Mouse (Mus musculus) left cerebral cortex, adult 8-10 months (tissue): ENCODE results near the gene Jmjd1c. TPM values are rescaled to one million over a fixed set of nuclear protein-coding genes. Genes with fewer than 3 reads are reported as not detected.
A peak's percentile ranks its signal among the peaks of the same experiment; 100 is the strongest.

Experiments
- DNase-seq, 2 experiments: peaks; one replicate each; pipeline ENCODE4 v3.0.0; 2022; ENCODE audit warnings: low spot score in 2 of 2
- total RNA-seq, 4 experiments: library from RNA; stranded (reverse); gene quantifications; 2 replicates each; pipeline ENCODE4 v1.2.4; 2022

Jmjd1c gene
- total RNA-seq = 10 to 100 TPM; 78.0 to 83.1 (median 80.7) TPM

- peak; percentile 76 to 82 for DNase-seq
Measured at GRCm38 (mm10) chr10:67095798-67096620, at the start of gene Jmjd1c. Gene Jmjd1c, plus strand, starts transcription at chr10:67096125.

GRCm38 (mm10) chr10:67047712-67048645 is 47.9 kb upstream of the Jmjd1c start:
- DNase-seq = no peak

- DNase-seq = no peak
Measured at GRCm38 (mm10) chr10:67048871-67049615, 46.9 kb upstream of the Jmjd1c start.

DNA sequence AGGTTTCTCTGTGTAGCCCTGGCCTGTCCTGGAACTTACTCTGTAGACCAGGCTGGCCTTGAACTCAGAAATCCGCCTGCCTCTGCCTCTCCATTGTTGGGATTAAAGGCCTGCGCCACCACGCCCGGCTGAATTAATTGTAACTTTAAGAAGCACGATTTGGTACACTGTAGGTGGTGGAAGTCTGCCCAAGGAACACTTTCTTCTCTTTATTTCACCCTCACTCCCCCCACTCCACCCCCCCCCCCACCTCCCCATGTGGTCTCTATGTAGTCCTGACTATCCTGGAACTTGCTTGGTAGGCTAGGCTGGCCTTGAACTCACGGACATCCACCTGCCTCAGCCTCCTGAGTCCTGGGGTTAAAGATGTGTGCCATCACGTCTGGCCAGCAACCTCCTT is 46.3 kb upstream of the Jmjd1c start:
- DNase-seq = no peak

DNA sequence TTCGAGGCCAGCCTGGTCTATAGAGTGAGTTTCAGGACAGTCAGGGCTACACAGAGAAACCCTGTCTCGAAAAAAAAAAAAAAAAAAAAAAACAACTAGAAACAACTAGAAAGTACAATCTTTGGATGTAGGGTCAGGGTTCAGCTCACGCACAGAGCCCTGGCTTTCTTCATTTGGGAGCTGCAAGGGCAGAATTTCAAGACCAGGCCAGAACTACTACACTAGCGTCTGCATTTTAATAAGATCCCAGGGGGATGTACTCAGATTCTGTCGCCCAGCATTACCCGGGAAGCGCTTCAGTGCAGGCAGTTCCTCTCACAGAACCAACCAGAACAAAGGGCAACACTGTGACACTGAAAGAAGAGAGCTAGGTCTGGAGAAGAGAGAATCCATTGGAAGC is 45.2 kb upstream of the Jmjd1c start:
- no peak for DNase-seq

DNA sequence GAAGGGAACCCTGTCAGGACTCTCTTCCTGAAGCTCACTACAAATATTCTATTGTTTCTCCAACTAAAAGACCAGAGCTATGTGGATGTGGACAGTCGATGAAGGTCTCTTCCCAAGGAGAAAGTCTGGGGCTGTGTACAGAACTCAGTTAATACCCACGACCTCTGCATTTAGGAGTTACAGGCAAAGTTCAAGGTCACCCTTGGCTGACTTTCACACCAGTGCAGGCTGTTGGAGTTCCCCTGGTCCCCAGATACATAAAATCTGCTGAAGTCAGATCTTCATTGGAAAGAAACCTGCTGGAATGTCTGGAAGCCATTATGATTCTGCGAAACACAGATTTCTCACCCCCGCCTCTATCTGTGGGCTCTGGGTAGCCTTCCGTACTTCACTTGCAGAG is 44.5 kb upstream of the Jmjd1c start:
- no peak for DNase-seq

DNA sequence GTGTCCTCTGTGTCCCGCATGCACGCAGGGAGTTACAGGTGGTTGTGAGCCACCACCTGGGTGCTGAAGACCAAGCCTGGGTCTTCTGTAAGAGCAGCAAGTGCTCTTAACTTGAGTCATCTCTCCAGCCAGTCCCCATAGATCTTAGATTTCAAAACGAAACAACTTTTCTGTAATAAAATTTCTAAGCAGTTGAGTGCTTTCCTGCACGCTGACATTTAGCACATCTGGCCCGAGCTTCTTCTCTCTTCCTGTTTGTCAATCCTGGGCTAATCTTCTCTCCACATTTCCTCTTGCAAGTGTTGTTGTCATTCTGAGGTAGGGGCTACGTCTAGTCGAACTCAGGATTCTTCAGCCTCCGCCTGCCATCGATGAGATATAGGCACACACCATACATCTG is 43.5 kb upstream of the Jmjd1c start:
- no peak for DNase-seq

- DNase-seq = no peak
Measured at GRCm38 (mm10) chr10:67053475-67053874, 42.5 kb upstream of the Jmjd1c start.

DNA sequence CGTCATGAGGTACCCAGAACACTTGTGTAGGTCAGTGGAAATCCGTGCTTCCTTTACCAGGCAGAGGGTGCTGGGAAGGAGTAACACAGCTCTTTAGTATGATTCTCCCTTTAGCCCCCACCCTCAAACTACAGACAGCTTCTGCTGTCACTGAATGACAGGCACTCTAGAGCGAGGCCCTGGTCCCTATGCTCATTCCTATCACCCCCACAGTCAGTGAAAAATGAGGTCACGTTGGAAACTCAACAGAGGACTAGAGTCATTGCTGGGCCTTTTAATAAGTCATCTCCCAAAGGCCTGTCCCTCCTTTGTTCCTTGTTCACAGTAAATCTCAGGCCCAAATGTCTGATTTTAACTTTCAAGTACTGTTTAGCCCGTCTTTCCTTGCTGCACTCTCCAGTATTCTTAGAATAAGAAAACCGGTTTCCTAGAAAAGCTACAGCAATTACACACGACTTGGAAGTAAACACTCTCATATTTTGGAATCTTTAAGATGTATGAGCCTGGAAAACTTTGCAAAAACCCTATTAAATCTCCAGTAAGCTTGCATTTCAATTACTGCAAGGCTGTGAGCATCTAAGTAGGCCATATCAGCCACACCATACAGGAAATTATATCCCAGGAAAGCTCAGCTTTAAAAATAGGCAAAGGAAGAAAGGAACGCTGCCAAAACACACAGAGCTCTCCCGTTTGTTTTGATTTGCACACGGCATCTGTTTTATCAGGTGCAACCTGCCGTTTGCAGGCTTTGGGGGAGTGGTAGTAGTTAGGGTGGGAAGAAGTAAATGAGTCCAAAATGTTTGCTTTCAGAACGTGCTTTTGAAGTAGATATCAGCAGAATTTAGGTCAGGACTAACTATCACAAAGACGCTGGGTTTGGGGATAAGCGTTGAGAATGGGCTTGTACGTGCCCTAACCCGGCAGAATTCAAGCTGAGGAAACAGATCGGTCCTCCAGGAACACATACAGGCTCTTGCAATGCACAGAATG is 39.8 kb upstream of the Jmjd1c start:
- DNase-seq = peak in 1 of 2 experiments; percentile 40

- no peak for DNase-seq
Measured at GRCm38 (mm10) chr10:67057208-67057607, 38.7 kb upstream of the Jmjd1c start.

DNA sequence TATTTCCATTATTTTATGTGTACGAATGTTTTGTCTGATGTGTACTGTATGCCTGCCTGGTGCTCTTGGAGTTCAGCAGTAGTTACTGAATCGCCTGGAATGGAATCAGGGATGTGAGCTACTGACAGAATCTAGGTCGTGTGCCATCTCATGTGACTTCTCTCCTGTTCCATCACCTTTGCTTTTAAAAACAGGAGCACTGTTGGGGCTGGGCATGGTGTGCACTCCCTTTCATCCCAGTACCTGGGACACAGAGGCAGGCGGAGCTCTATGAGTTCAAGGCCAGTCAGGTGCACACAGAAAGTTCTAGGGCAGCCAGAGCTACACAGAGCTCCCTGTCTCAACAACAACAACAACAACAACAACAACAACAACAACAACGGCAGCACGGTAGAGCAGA is 38.2 kb upstream of the Jmjd1c start:
- DNase-seq = no peak

DNA sequence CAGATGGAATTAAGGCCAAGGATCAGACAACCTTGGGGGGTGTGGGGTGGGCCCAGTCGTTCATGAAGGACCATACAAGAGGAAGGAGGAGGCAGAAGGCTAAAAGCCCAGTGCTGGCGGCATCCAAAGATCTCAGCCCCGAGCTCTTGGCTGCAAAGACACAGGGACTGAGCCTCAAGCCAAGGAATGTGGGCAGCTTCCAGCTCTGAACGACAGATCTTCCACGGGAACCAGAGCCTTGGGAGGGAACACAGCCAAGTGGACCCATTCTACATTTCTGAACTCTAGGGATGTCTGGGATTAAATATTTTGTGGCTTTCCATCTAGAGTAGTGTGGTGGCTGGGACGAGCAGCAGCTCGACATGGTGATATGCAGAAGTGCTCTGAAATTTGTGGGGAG is 37.6 kb upstream of the Jmjd1c start:
- DNase-seq = no peak

DNA sequence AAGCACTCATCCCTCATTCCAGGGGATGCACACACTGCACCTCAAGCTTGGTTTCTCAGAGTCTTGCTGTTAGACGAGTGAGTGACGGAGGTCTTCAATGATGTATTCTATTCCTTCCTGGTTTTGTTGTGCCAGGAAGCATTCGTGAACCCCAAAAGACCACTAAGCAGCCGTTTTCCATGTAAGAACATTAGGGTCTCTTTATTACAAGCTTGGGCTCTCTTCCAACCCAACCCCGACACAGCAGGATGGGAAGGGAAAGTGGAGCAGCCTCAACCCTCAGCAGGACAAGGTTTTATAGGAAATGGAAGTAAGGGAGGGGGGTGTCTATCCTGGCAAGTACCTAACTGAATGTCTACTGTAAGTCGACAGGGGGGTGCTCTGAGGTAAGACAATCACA is 37.2 kb upstream of the Jmjd1c start:
- DNase-seq = no peak

DNA sequence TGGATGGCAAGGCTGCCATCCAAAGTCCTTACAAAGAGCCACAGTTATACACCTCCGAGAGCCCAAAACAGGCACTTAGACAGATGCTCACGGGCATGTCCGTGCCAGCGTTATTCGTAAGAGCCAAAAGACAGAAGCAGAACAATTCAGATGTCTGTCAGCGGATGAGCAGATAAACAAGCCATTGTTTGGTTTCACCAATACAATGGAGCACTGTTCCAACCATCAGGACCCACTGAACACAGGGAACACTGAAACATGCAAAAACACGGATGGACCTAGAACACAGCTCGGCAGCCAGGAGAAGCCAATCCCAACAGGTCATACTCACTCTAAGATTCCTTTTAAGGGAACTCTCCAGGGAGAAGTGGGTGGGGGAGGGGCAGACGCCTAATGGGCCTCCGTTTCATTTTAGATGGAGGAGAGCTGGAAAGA is 34.5 kb upstream of the Jmjd1c start:
- DNase-seq = peak in 1 of 2 experiments; percentile 52

- no peak for DNase-seq
Measured at GRCm38 (mm10) chr10:67061823-67062222, 34.1 kb upstream of the Jmjd1c start.

- no peak for DNase-seq
Measured at GRCm38 (mm10) chr10:67065277-67065887, 30.5 kb upstream of the Jmjd1c start.

DNA sequence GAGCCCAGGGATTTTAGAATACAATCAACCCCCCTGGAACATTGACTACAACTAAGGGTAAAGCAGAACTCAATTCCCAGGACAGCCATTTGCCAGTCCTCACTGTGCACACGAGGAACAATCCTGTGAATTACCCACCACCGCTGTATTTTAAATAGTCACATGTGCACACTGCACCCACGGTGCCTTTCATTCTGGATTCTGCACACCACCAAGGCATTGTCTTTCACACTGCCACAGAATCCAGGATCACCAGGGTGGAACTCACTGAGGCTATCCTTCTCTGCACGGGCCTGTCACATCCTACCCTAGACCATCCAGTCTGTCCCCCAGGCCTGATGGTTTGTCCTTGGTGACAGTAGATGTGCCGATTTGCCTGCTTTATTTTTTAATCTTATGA is 30.0 kb upstream of the Jmjd1c start:
- no peak for DNase-seq

GRCm38 (mm10) chr10:67066421-67066820 is 29.5 kb upstream of the Jmjd1c start:
- DNase-seq = no peak

GRCm38 (mm10) chr10:67069013-67069412 is 26.9 kb upstream of the Jmjd1c start:
- no peak for DNase-seq

- DNase-seq = no peak
Measured at GRCm38 (mm10) chr10:67071389-67071788, 24.5 kb upstream of the Jmjd1c start.
